Mouse (Mus musculus): ENCODE measurements around the gene Usp8. TPM values are rescaled to one million over a fixed set of nuclear protein-coding genes. Genes with fewer than 3 reads are reported as not detected.

Usp8 gene
- total and polyA plus RNA-seq, 3 experiments: 19.4 to 72.1 (median 52.2) TPM

DNA sequence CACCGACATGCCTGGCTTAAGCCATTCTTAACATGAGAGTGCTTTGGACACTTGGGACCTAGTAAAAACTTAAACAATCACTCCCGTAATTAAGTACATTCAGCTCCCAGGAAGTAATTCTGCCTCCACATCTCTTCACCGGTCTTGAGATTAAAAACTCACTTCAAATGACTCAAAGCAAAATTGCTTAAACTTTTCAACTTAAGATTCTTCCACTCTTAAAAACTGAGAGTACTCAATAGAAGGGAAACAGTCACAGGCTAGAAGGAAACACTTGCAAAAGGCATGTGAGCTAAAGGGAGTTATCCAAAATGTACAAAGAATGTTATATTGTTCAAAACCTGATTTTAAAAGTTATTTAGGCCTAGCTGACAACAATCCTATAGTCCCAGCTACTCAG lies 15.8 kb upstream of the Usp8 start:
- H3K9me3 ChIP-seq (replicated peaks): no peaks in the 10 kb centered on the region
- no peak for DNase-seq (ENCODE audit: low spot score)
- H3K4me3 ChIP-seq (ENCODE audit: low read depth, low read length): no peak overlapping the region
- no peaks in the 10 kb centered on the region for H3K36me3 ChIP-seq (replicated peaks)
- peaks cover 43% of the 10 kb centered on the region for H3K27me3 ChIP-seq (ENCODE audit: insufficient read depth, low read length)
- TF ChIP-seq POLR2AphosphoS5 (IDR thresholded peaks at IDR 0.05; ENCODE audit: insufficient replicate concordance, low read depth, low read length): no peak
- TF ChIP-seq CTCF (IDR thresholded peaks at IDR 0.05; ENCODE audit: low read depth, low read length): no peak
- no peak for TF ChIP-seq TAL1 (conservative IDR thresholded peaks at IDR 0.05; ENCODE audit: low read depth, low read length)
- TF ChIP-seq GATA2 (IDR thresholded peaks at IDR 0.05; ENCODE audit: borderline replicate concordance, low read depth, low read length): no peak
- no peak for TF ChIP-seq GATA1 (IDR thresholded peaks at IDR 0.05; ENCODE audit: borderline replicate concordance, low read length)
- no peak for ATAC-seq (ENCODE audit: extremely low read depth, insufficient number of reproducible peaks, low FRiP score, poor library complexity, severe bottlenecking)
- no peaks in the 10 kb centered on the region for H3K4me1 ChIP-seq (ENCODE audit: insufficient read depth, low read depth, low read length)

DNA sequence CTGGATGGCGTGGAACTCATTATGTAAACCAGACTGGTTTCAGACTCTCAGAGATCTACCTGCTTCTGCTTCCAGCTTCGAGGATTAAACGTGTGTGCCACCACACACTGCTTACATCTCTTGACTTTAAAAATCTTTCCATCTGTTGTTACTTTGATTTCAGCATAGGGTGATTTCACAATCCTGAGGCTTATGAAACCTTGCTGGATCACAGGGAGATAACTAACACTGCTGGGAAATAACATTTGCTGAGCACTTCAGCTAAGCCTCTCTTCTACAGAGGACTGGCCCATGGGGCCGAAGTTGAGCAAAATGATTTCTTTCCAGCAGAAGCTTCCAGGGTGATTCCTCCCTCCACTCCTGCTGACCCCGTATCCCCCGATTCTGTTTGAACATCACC lies 11.8 kb upstream of the Usp8 start:
- no peaks in the 10 kb centered on the region for H3K36me3 ChIP-seq (replicated peaks)
- ATAC-seq (ENCODE audit: extremely low read depth, insufficient number of reproducible peaks, low FRiP score, poor library complexity, severe bottlenecking): no peak
- DNase-seq (ENCODE audit: low spot score): no peak
- no peak for TF ChIP-seq GATA1 (IDR thresholded peaks at IDR 0.05; ENCODE audit: borderline replicate concordance, low read length)
- no peak for TF ChIP-seq POLR2AphosphoS5 (IDR thresholded peaks at IDR 0.05; ENCODE audit: insufficient replicate concordance, low read depth, low read length)
- no peak for TF ChIP-seq GATA2 (IDR thresholded peaks at IDR 0.05; ENCODE audit: borderline replicate concordance, low read depth, low read length)
- TF ChIP-seq TAL1 (conservative IDR thresholded peaks at IDR 0.05; ENCODE audit: low read depth, low read length): no peak
- no peak for TF ChIP-seq CTCF (IDR thresholded peaks at IDR 0.05; ENCODE audit: low read depth, low read length)
- H3K4me3 ChIP-seq (ENCODE audit: low read depth, low read length): no peak overlapping the region
- H3K4me1 ChIP-seq (ENCODE audit: insufficient read depth, low read depth, low read length): no peaks in the 10 kb centered on the region
- peaks cover 46% of the 10 kb centered on the region for H3K27me3 ChIP-seq (ENCODE audit: insufficient read depth, low read length)
- no peaks in the 10 kb centered on the region for H3K9me3 ChIP-seq (replicated peaks)

DNA sequence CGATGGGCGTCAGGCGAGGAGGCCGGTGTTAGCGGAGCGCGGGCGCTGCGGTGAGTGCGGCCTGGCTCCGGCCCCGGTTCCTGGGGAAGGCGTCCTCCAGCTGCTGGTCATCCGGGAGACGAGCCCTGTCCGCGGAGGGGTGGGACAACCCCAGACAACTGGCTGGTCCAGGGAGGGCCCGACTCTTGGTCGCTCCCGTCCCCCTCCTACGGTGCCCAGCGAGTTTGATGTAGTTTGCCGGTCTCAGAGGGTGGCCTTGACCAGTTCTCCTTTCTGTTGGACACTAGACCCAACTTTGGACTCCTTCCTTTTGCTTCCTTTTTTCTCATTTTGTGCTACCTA lies 281 bp downstream of the Usp8 start:
- Histone ChIP-seq H3K27me3 (ENCODE audit: insufficient read depth, low read length) (no peaks in the 10 kb centered on the region; the same call in 1 of the 2 replicates), H3K4me3 (ENCODE audit: low read depth, low read length) (peak overlapping the region; percentile 96), H3K36me3 (replicated peaks) (peaks cover 17% of the 10 kb centered on the region), H3K9me3 (replicated peaks) (0 out of 2 replicates have a peak, but pooled peaks cover 2% of the 10 kb centered on the region), H3K4me1 (ENCODE audit: insufficient read depth, low read depth, low read length) (peaks cover 10% of the 10 kb centered on the region)
- TF ChIP-seq POLR2AphosphoS5 (IDR thresholded peaks at IDR 0.05; ENCODE audit: insufficient replicate concordance, low read depth, low read length) (no peak), CTCF (IDR thresholded peaks at IDR 0.05; ENCODE audit: low read depth, low read length) (no peak), GATA2 (IDR thresholded peaks at IDR 0.05; ENCODE audit: borderline replicate concordance, low read depth, low read length) (no peak), TAL1 (conservative IDR thresholded peaks at IDR 0.05; ENCODE audit: low read depth, low read length) (no peak), GATA1 (IDR thresholded peaks at IDR 0.05; ENCODE audit: borderline replicate concordance, low read length) (no peak)
- ATAC-seq (ENCODE audit: extremely low read depth, insufficient number of reproducible peaks, low FRiP score, poor library complexity, severe bottlenecking) (no peak), DNase-seq (ENCODE audit: low spot score) (no peak)

DNA sequence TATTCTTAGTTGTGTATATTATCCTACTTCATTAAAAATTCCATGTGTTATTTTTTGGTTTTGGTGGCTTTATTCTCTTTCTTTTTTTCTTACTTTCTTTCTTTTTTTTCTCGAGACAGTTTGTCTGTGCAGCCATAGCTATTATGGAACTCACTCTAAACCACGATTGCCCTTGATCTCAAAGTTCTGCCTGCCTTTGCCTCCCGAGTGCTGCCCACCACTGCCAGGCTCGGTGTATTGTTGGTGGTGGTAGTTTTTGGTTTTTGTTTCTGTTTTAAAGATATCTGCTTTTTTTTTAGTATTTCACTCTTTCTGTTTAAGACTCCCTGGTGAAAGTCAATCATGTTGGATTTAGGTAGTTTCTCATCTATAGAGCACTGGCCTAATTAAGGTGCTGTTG lies 1.2 kb downstream of the Usp8 start:
- no peaks in the 10 kb centered on the region for H3K9me3 ChIP-seq (replicated peaks)
- H3K27me3 ChIP-seq (ENCODE audit: insufficient read depth, low read length): no peaks in the 10 kb centered on the region
- ATAC-seq (ENCODE audit: extremely low read depth, insufficient number of reproducible peaks, low FRiP score, poor library complexity, severe bottlenecking): no peak
- H3K4me1 ChIP-seq (ENCODE audit: insufficient read depth, low read depth, low read length): peaks cover 10% of the 10 kb centered on the region
- no peak for DNase-seq (ENCODE audit: low spot score)
- TF ChIP-seq CTCF (IDR thresholded peaks at IDR 0.05; ENCODE audit: low read depth, low read length) (no peak), TAL1 (conservative IDR thresholded peaks at IDR 0.05; ENCODE audit: low read depth, low read length) (no peak), POLR2AphosphoS5 (IDR thresholded peaks at IDR 0.05; ENCODE audit: insufficient replicate concordance, low read depth, low read length) (no peak), GATA1 (IDR thresholded peaks at IDR 0.05; ENCODE audit: borderline replicate concordance, low read length) (no peak), GATA2 (IDR thresholded peaks at IDR 0.05; ENCODE audit: borderline replicate concordance, low read depth, low read length) (no peak)
- peak overlapping the region; percentile 96; the same call in 1 of the 2 replicates for H3K4me3 ChIP-seq (ENCODE audit: low read depth, low read length)
- peaks cover 19% of the 10 kb centered on the region for H3K36me3 ChIP-seq (replicated peaks)

GRCm38 (mm10) chr2:126712526-126712925 lies 5.4 kb downstream of the Usp8 start:
- H3K9me3 ChIP-seq (replicated peaks): no peaks in the 10 kb centered on the region
- no peaks in the 10 kb centered on the region for H3K27me3 ChIP-seq (ENCODE audit: insufficient read depth, low read length)
- no peak for TF ChIP-seq GATA2 (IDR thresholded peaks at IDR 0.05; ENCODE audit: borderline replicate concordance, low read depth, low read length)
- TF ChIP-seq POLR2AphosphoS5 (IDR thresholded peaks at IDR 0.05; ENCODE audit: insufficient replicate concordance, low read depth, low read length): no peak
- no peak for TF ChIP-seq TAL1 (conservative IDR thresholded peaks at IDR 0.05; ENCODE audit: low read depth, low read length)
- no peak for TF ChIP-seq CTCF (IDR thresholded peaks at IDR 0.05; ENCODE audit: low read depth, low read length)
- TF ChIP-seq GATA1 (IDR thresholded peaks at IDR 0.05; ENCODE audit: borderline replicate concordance, low read length): no peak
- no peak for DNase-seq (ENCODE audit: low spot score)
- H3K36me3 ChIP-seq (replicated peaks): peaks cover 44% of the 10 kb centered on the region
- ATAC-seq (ENCODE audit: extremely low read depth, insufficient number of reproducible peaks, low FRiP score, poor library complexity, severe bottlenecking): no peak
- peaks cover 10% of the 10 kb centered on the region for H3K4me1 ChIP-seq (ENCODE audit: insufficient read depth, low read depth, low read length)
- no peak overlapping the region for H3K4me3 ChIP-seq (ENCODE audit: low read depth, low read length)

DNA sequence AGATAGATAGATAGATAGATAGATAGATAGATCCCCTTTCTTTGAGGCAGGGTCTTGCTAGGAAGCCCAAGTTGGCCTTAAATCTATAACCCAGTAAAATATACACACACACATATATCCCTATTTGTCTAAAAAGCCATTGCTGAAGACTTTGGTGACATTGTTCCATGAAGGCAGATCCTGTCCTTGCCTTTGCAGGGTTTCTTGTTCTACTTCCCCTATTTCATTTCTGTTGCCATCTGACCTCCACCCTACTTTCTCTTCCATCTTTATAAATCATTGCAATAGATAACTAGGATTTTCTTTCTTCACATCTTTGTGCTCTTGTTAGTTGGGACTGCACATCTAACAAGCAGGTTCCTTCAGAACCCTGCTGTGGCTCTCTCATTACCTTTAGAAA lies 5.8 kb downstream of the Usp8 start:
- H3K4me1 ChIP-seq (ENCODE audit: insufficient read depth, low read depth, low read length): peaks cover 8% of the 10 kb centered on the region
- DNase-seq (ENCODE audit: low spot score) (no peak), ATAC-seq (ENCODE audit: extremely low read depth, insufficient number of reproducible peaks, low FRiP score, poor library complexity, severe bottlenecking) (no peak)
- H3K36me3 ChIP-seq (replicated peaks): peaks cover 47% of the 10 kb centered on the region
- no peak overlapping the region for H3K4me3 ChIP-seq (ENCODE audit: low read depth, low read length)
- H3K27me3 ChIP-seq (ENCODE audit: insufficient read depth, low read length): no peaks in the 10 kb centered on the region
- no peak for TF ChIP-seq GATA1 (IDR thresholded peaks at IDR 0.05; ENCODE audit: borderline replicate concordance, low read length)
- TF ChIP-seq TAL1 (conservative IDR thresholded peaks at IDR 0.05; ENCODE audit: low read depth, low read length): no peak
- TF ChIP-seq GATA2 (IDR thresholded peaks at IDR 0.05; ENCODE audit: borderline replicate concordance, low read depth, low read length): no peak
- TF ChIP-seq POLR2AphosphoS5 (IDR thresholded peaks at IDR 0.05; ENCODE audit: insufficient replicate concordance, low read depth, low read length): no peak
- TF ChIP-seq CTCF (IDR thresholded peaks at IDR 0.05; ENCODE audit: low read depth, low read length): no peak
- H3K9me3 ChIP-seq (replicated peaks): no peaks in the 10 kb centered on the region
